Mouse (Mus musculus): Measurements from ENCODE around the gene Rsf1. TPM values are rescaled to one million over a fixed set of nuclear protein-coding genes. Genes with fewer than 3 reads are reported as not detected.

The Rsf1 gene
- 8.6 and 14.7 TPM in 2 replicates for polyA plus RNA-seq (2021; fragmentation: Nextera tagmentation)
- long read RNA-seq, experiment 1, full-length matches to known transcripts, result 2 of 47 reads
- long read RNA-seq, experiment 1, partial matches to known transcripts, result 32 of 47 reads
- long read RNA-seq, experiment 1, other reads (novel, unspliced or antisense), result 13 of 47 reads
- long read RNA-seq, experiment 2, partial matches to known transcripts, result 23 of 40 reads
- long read RNA-seq, experiment 2, other reads (novel, unspliced or antisense), result 15 of 40 reads

GRCm38 (mm10) chr7:97579067-97579975 is at the start of gene Rsf1, which contains the start of gene Aamdc:
TSS of gene Rsf1 (plus strand) at chr7:97579889.
TSS of gene Aamdc (minus strand) at chr7:97579497.

GRCm38 (mm10) chr7:97696506-97697254 is 117.0 kb downstream of the Rsf1 start, which contains the start of gene Clns1a:
TSS of gene Clns1a (plus strand) at chr7:97696634.

GRCm38 (mm10) chr7:97737638-97738456 is 158.2 kb downstream of the Rsf1 start, which contains the start of gene Aqp11:
TSS of gene Aqp11 (minus strand) at chr7:97738289.

Other genes with a start within 250 kb of the Rsf1 start
- gene Usp35, start 247.9 kb upstream of the Rsf1 start, polyA plus RNA-seq (2021; fragmentation: Nextera tagmentation), result 1.7 and 3.6 TPM in 2 replicates
- 4.0 and 4.4 TPM in 2 replicates for gene Kctd21, start 247.6 kb upstream of the Rsf1 start, polyA plus RNA-seq (2021; fragmentation: Nextera tagmentation)
- 7.1 and 7.8 TPM in 2 replicates for gene Alg8, start 208.3 kb upstream of the Rsf1 start, polyA plus RNA-seq (2021; fragmentation: Nextera tagmentation)
- 527 and 644 TPM in 2 replicates for gene Ndufc2, start 179.9 kb upstream of the Rsf1 start, polyA plus RNA-seq (2021; fragmentation: Nextera tagmentation)
- 78.6 and 101 TPM in 2 replicates for gene Thrsp, start 162.2 kb upstream of the Rsf1 start, polyA plus RNA-seq (2021; fragmentation: Nextera tagmentation)
- 3.6 and 4.5 TPM in 2 replicates for gene Kctd14, start 128.6 kb upstream of the Rsf1 start, polyA plus RNA-seq (2021; fragmentation: Nextera tagmentation)
- 14.3 and 23.2 TPM in 2 replicates for gene Ints4, start 98.9 kb upstream of the Rsf1 start, polyA plus RNA-seq (2021; fragmentation: Nextera tagmentation)
- 113 and 117 TPM in 2 replicates for gene Aamdc, start 392 bp upstream of the Rsf1 start, polyA plus RNA-seq (2021; fragmentation: Nextera tagmentation)
- 133 and 154 TPM in 2 replicates for gene Clns1a, start 116.7 kb downstream of the Rsf1 start, polyA plus RNA-seq (2021; fragmentation: Nextera tagmentation)
- gene Aqp11, start 158.4 kb downstream of the Rsf1 start, polyA plus RNA-seq (2021; fragmentation: Nextera tagmentation), result 29.3 and 31.3 TPM in 2 replicates
- 274 and 279 TPM in 2 replicates for gene Pak1, start 208.7 kb downstream of the Rsf1 start, polyA plus RNA-seq (2021; fragmentation: Nextera tagmentation)